Mouse (Mus musculus): Measurements from ENCODE around the gene Rab6a. TPM values are rescaled to one million over a fixed set of nuclear protein-coding genes. Genes with fewer than 3 reads are reported as not detected.
A peak's percentile ranks its signal among the peaks of the same experiment; 100 is the strongest.

The Rab6a gene
- polyA plus RNA-seq, 1 experiment: 70.0 TPM

DNA sequence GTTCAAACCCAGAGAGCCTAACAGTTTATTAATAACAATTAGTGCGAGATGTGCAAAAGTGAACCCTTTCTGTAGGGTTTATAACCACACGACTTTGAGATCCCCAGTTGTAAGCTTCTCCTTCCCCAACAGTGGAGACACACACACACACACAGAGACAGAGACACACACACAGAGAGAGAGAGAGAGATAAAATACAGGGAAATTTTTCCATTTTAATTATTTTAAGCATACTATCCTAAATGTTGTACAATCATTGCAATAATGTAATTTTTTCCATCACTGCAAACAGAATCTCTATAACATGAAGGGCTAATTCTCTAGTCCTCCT, 15.7 kb upstream of the Rab6a start:
- Histone ChIP-seq H3K4me3 (ENCODE audit: insufficient read depth, low read depth, low read length) (peak overlapping the region; percentile 95), H3K27ac (replicated peaks; ENCODE audit: low read depth, low read length) (peak overlapping the region; percentile 100), H3K4me1 (ENCODE audit: control insufficient read depth, insufficient read depth, insufficient read length, low read length) (no peaks in the 10 kb centered on the region)

DNA sequence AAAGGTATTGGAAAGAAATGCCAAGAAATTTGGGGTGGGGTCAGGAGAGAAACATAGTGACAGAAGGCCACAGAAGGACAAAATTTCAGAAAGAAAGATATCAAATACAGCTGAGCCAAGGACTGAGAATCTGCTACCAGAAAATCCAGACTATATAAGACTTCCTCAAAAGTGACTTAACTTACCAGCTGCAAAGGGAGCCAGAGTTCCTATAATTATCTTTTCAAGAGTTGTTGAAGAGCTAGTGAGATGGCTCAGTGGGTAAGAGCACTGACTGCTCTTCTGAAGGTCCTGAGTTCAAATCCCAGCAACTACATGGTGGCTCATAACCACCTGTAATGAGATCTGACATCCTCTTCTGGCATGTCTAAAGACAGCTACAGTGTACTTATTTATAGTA, 13.9 kb upstream of the Rab6a start:
- H3K27ac ChIP-seq (replicated peaks; ENCODE audit: low read depth, low read length): no peak overlapping the region
- H3K4me3 ChIP-seq (ENCODE audit: insufficient read depth, low read depth, low read length): no peak overlapping the region
- no peaks in the 10 kb centered on the region for H3K4me1 ChIP-seq (ENCODE audit: control insufficient read depth, insufficient read depth, insufficient read length, low read length)

GRCm38 (mm10) chr7:100600211-100600610, 7.0 kb upstream of the Rab6a start:
- H3K4me3 ChIP-seq (ENCODE audit: insufficient read depth, low read depth, low read length): no peak overlapping the region
- H3K4me1 ChIP-seq (ENCODE audit: control insufficient read depth, insufficient read depth, insufficient read length, low read length): no peaks in the 10 kb centered on the region
- no peak overlapping the region for H3K27ac ChIP-seq (replicated peaks; ENCODE audit: low read depth, low read length)

GRCm38 (mm10) chr7:100608130-100608741, 1.0 kb downstream of the Rab6a start, which contains the start of gene Mrpl48:
Mrpl48 (minus strand) TSS chr7:100608301.
- Histone ChIP-seq H3K4me1 (ENCODE audit: control insufficient read depth, insufficient read depth, insufficient read length, low read length) (peaks cover 3% of the 10 kb centered on the region; the same call in 1 of the 2 replicates), H3K27ac (replicated peaks; ENCODE audit: low read depth, low read length) (peak within 1 kb of the TSS; percentile 83)

GRCm38 (mm10) chr7:100608910-100609309, 1.7 kb downstream of the Rab6a start:
- Histone ChIP-seq H3K4me3 (ENCODE audit: insufficient read depth, low read depth, low read length) (peak overlapping the region; percentile 84), H3K27ac (replicated peaks; ENCODE audit: low read depth, low read length) (no peak overlapping the region), H3K4me1 (ENCODE audit: control insufficient read depth, insufficient read depth, insufficient read length, low read length) (peaks cover 3% of the 10 kb centered on the region; the same call in 1 of the 2 replicates)

More at GRCm38 (mm10) chr7:100608130-100608741, 1.0 kb downstream of the Rab6a start, which contains the start of gene Mrpl48:
- peak within 1 kb of the TSS; percentile 84 for H3K4me3 ChIP-seq (ENCODE audit: insufficient read depth, low read depth, low read length)

- peaks cover 10% of the 10 kb centered on the region for H3K4me1 ChIP-seq (ENCODE audit: control insufficient read depth, insufficient read depth, insufficient read length, low read length)
- no peak overlapping the region for H3K4me3 ChIP-seq (ENCODE audit: insufficient read depth, low read depth, low read length)
- no peak overlapping the region for H3K27ac ChIP-seq (replicated peaks; ENCODE audit: low read depth, low read length)
These were observed 9.1 kb downstream of the Rab6a start for GRCm38 (mm10) chr7:100616121-100616857.

GRCm38 (mm10) chr7:100622277-100622676, 15.1 kb downstream of the Rab6a start:
- no peak overlapping the region for H3K4me3 ChIP-seq (ENCODE audit: insufficient read depth, low read depth, low read length)
- H3K27ac ChIP-seq (replicated peaks; ENCODE audit: low read depth, low read length): no peak overlapping the region

DNA sequence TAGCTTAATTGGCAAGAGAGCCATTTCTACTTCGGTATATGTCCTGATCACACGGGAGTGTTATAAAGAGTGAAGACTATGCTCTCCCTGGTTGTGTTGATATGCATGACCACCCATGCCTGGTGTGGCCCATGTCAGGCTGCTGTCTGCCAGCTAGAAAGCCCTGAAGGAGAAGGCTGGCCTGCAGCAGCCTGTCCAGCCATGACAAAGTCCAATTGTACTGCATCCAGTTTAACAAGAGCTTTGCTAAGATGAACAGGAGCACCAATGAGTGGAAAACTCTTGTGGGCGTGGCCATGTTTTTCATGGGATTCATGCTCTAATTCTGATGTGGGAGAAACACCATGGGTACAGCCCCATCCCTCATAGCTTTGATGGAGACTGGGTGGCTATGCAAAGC, 17.3 kb downstream of the Rab6a start:
- H3K4me1 ChIP-seq (ENCODE audit: control insufficient read depth, insufficient read depth, insufficient read length, low read length): no peaks in the 10 kb centered on the region; the same call in 1 of the 2 replicates
- no peak overlapping the region for H3K27ac ChIP-seq (replicated peaks; ENCODE audit: low read depth, low read length)
- H3K4me3 ChIP-seq (ENCODE audit: insufficient read depth, low read depth, low read length): no peak overlapping the region

More at GRCm38 (mm10) chr7:100622277-100622676, 15.1 kb downstream of the Rab6a start:
- no peaks in the 10 kb centered on the region; the same call in 1 of the 2 replicates for H3K4me1 ChIP-seq (ENCODE audit: control insufficient read depth, insufficient read depth, insufficient read length, low read length)

GRCm38 (mm10) chr7:100637657-100638056, 30.4 kb downstream of the Rab6a start:
- H3K4me1 ChIP-seq (ENCODE audit: control insufficient read depth, insufficient read depth, insufficient read length, low read length): no peaks in the 10 kb centered on the region
- no peak overlapping the region for H3K27ac ChIP-seq (replicated peaks; ENCODE audit: low read depth, low read length)
- no peak overlapping the region for H3K4me3 ChIP-seq (ENCODE audit: insufficient read depth, low read depth, low read length)

DNA sequence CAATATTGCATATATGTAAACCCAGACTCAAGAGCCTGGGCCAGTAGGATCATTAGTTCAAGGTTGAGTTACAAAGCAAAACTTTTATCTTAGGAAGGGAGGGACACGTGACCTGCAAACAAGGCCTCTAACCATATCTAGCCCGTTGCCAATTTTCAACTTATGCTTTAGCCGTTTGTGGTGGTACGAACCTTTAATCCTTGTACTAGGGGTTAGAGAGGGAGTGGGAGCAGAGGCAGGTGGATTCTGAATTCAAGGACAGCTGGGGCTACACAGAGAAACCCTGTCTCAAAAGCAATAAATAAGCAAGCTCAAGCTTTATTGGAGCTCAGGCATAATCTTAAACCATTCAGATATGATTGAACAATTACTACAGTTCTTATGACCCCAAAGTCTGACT, 35.2 kb downstream of the Rab6a start:
- Histone ChIP-seq H3K27ac (replicated peaks; ENCODE audit: low read depth, low read length) (no peak overlapping the region), H3K4me3 (ENCODE audit: insufficient read depth, low read depth, low read length) (no peak overlapping the region), H3K4me1 (ENCODE audit: control insufficient read depth, insufficient read depth, insufficient read length, low read length) (no peaks in the 10 kb centered on the region)

DNA sequence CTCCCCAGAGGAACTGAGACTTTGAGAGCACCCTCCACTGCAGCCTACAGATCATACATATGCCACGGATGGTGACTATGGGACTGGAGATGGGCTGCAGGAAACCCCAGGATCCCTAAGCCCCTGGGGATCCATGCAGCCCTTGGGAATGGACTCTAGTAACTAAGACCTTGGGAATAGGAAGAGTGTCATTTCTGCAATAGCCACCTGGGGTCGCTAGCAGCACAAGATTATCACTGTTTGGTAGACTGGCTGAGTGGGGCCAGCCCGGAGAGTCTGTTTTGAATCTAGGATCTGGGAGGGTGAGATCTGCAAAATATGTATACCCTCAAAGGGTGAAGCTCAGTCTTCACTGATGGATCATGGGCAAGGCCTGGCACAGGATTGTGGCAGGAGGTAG, 37.9 kb downstream of the Rab6a start:
- no peak overlapping the region for H3K4me3 ChIP-seq (ENCODE audit: insufficient read depth, low read depth, low read length)
- H3K4me1 ChIP-seq (ENCODE audit: control insufficient read depth, insufficient read depth, insufficient read length, low read length): peaks cover 10% of the 10 kb centered on the region; the same call in 1 of the 2 replicates
- H3K27ac ChIP-seq (replicated peaks; ENCODE audit: low read depth, low read length): no peak overlapping the region

DNA sequence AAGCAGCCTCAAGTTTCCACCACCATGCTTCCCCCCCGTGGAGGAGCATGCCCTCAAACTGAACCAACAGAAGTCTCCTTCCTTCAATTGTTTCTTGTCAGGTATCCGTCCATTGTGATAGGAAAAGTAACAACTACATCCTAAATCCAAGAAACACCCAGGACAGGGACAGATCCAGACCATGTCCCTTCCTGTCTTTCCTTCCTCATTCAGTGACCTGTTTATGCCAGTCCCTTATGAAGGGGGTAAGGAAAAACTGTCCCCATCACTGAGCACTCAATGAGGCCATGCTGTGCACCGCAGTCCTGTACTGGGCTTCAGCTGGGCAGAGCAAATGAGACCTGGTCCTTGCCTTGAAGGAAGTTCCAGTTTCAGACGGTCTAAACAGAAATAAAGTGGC, 41.9 kb downstream of the Rab6a start:
- H3K4me1 ChIP-seq (ENCODE audit: control insufficient read depth, insufficient read depth, insufficient read length, low read length): peaks cover 19% of the 10 kb centered on the region
- H3K4me3 ChIP-seq (ENCODE audit: insufficient read depth, low read depth, low read length): no peak overlapping the region
- H3K27ac ChIP-seq (replicated peaks; ENCODE audit: low read depth, low read length): peak overlapping the region; percentile 36

DNA sequence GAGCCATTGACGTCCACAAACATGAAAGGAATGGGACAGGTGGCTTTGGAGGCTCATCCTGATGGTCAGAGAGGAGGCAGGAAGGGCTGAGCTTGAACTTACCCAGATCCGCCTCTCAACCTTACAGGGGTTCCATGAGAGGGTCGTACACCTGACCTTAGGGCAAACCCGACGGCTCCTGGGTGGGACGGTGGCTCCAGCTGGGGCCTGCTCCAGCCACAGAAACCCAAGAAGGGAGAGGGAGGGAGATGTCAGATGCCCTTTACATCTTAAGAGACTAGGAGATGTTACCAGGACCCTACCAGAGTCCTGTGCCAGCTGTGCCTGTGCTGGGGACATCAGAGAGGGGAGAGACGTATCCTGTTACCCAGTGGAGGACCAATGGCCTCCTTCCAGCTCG, 42.6 kb downstream of the Rab6a start:
- peaks cover 19% of the 10 kb centered on the region for H3K4me1 ChIP-seq (ENCODE audit: control insufficient read depth, insufficient read depth, insufficient read length, low read length)
- no peak overlapping the region for H3K4me3 ChIP-seq (ENCODE audit: insufficient read depth, low read depth, low read length)
- H3K27ac ChIP-seq (replicated peaks; ENCODE audit: low read depth, low read length): peak overlapping the region; percentile 36

DNA sequence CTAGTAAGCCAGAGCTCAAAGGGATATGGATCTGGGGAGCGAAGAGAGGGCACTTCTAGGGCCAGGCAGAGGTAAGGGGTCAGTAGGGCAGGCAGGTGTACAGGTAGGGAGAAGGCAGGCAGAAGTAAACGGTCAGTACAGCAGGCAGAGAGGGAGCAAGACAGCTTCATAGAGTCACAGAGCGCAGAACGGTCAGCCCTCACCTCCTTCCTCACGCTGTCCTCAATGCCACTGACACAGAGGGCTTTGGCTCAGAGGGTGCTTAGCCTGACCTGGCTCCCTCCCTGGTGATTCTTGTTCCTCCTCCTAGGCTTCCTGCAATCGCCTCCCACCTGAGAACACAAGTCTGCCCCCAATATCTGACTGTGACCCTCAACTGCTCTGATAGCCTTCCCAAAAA, 43.2 kb downstream of the Rab6a start:
- Histone ChIP-seq H3K4me3 (ENCODE audit: insufficient read depth, low read depth, low read length) (no peak overlapping the region), H3K27ac (replicated peaks; ENCODE audit: low read depth, low read length) (no peak overlapping the region), H3K4me1 (ENCODE audit: control insufficient read depth, insufficient read depth, insufficient read length, low read length) (peaks cover 19% of the 10 kb centered on the region)

GRCm38 (mm10) chr7:100651011-100651410, 43.8 kb downstream of the Rab6a start:
- Histone ChIP-seq H3K4me3 (ENCODE audit: insufficient read depth, low read depth, low read length) (no peak overlapping the region), H3K4me1 (ENCODE audit: control insufficient read depth, insufficient read depth, insufficient read length, low read length) (peaks cover 19% of the 10 kb centered on the region), H3K27ac (replicated peaks; ENCODE audit: low read depth, low read length) (no peak overlapping the region)
